Mouse (Mus musculus) lung, postnatal 0 days (tissue): Measurements from ENCODE around the gene Scml4.

Source experiments
- CTCF ChIP-seq: IDR thresholded peaks from 2 replicates; pipeline ENCODE4 v1.5.1; 2016; ENCODE audit warnings: antibody characterized with exemption, mild to moderate bottlenecking
- EP300 ChIP-seq: IDR thresholded peaks from 2 replicates; pipeline ENCODE4 v1.6.1; 2016; ENCODE audit warnings: antibody characterized with exemption, mild to moderate bottlenecking, control low read depth

- no peak for TF ChIP-seq CTCF
- no peak for TF ChIP-seq EP300
These were observed 134.2 kb downstream of the Scml4 start for GRCm38 (mm10) chr10:42994331-42994782.
